In genomic region chr11:116669787-116670365, GRCm38 (mm10) we compare ENCODE assay signal across 13 mouse cellular contexts. TPM values are rescaled to one million over a fixed set of nuclear protein-coding genes. Genes with fewer than 3 reads are reported as not detected.
A peak's percentile ranks its signal among the peaks of the same experiment; 100 is the strongest.
DNase-seq lines count a peak whose midpoint lies in the region; ATAC-seq and TF ChIP-seq lines count a peak whose summit lies in the region.
"Had no signal": no experiment of that assay in that cellular context is flagged by ENCODE, and none has a peak within 500 bp of the region (broad histone marks: within the 10 kb centered on the region; RNA-seq: fewer than 3 reads in every experiment).

No protein-coding gene starts in this region.

- no peaks in the 10 kb centered on the region for H3K27me3 ChIP-seq in hindbrain, embryonic 12.5 days
- no peaks in the 10 kb centered on the region; the same call in 1 of the 2 replicates for H3K27me3 ChIP-seq in hindbrain, embryonic 11.5 days (ENCODE audit: control insufficient read depth, insufficient read depth, low read length)
- H3K27me3 ChIP-seq in liver, embryonic 15.5 days, result peaks cover 15% of the 10 kb centered on the region; the same call in 1 of the 2 replicates
- H3K27me3 ChIP-seq in stomach, postnatal 0 days (ENCODE audit: control insufficient read depth, insufficient read depth, low read length), result no peaks in the 10 kb centered on the region
- H3K27me3 ChIP-seq: lung, embryonic 15.5 days had no signal

- H3K9me3 ChIP-seq in hindbrain, embryonic 12.5 days (replicated peaks), result no peaks in the 10 kb centered on the region
- H3K9me3 ChIP-seq in hindbrain, embryonic 11.5 days (ENCODE audit: control insufficient read depth, low read length), result no peaks in the 10 kb centered on the region
- H3K9me3 ChIP-seq in liver, embryonic 15.5 days (replicated peaks), result no peaks in the 10 kb centered on the region
- no peaks in the 10 kb centered on the region for H3K9me3 ChIP-seq in stomach, postnatal 0 days (ENCODE audit: control insufficient read depth, low read length)
- H3K9me3 ChIP-seq: limb, embryonic 10.5 days; lung, embryonic 15.5 days; megakaryocyte, embryonic 14.5 days had no signal

- H3K4me1 ChIP-seq in hindbrain, embryonic 12.5 days, result peaks cover 52% of the 10 kb centered on the region
- no peaks in the 10 kb centered on the region for H3K4me1 ChIP-seq in hindbrain, embryonic 11.5 days (replicated peaks; ENCODE audit: control insufficient read depth, insufficient read depth, low read length)
- H3K4me1 ChIP-seq in liver, embryonic 15.5 days (replicated peaks), result peaks cover 61% of the 10 kb centered on the region
- no peaks in the 10 kb centered on the region for H3K4me1 ChIP-seq in stomach, postnatal 0 days (replicated peaks; ENCODE audit: control insufficient read depth, insufficient read depth)

- H3K27ac ChIP-seq in hindbrain, embryonic 12.5 days, result 0 out of 2 replicates have a peak overlapping the region, but pooled peaks have one; percentile 2
- H3K27ac ChIP-seq in hindbrain, embryonic 11.5 days (ENCODE audit: low read depth, low read length), result no peak overlapping the region
- no peak overlapping the region for H3K27ac ChIP-seq in liver, embryonic 15.5 days (replicated peaks)
- H3K27ac ChIP-seq in stomach, postnatal 0 days (replicated peaks), result no peak overlapping the region
- H3K27ac ChIP-seq: lung, embryonic 15.5 days had no signal

- H3K9ac ChIP-seq in hindbrain, embryonic 12.5 days, result no peak overlapping the region
- H3K9ac ChIP-seq in hindbrain, embryonic 11.5 days (ENCODE audit: low read depth, low read length), result no peak overlapping the region
- no peak overlapping the region for H3K9ac ChIP-seq in liver, embryonic 15.5 days
- H3K9ac ChIP-seq in stomach, postnatal 0 days (ENCODE audit: low read length), result no peak overlapping the region
- H3K9ac ChIP-seq: lung, embryonic 15.5 days had no signal

- no peak for TF ChIP-seq CTCF in stomach, postnatal 0 days (IDR thresholded peaks at IDR 0.05; ENCODE audit: low read depth)

- H3K4me2 ChIP-seq in hindbrain, embryonic 12.5 days (replicated peaks), result no peak overlapping the region
- no peak overlapping the region for H3K4me2 ChIP-seq in hindbrain, embryonic 11.5 days (replicated peaks; ENCODE audit: low read depth, low read length)
- no peak overlapping the region for H3K4me2 ChIP-seq in liver, embryonic 15.5 days
- H3K4me2 ChIP-seq in stomach, postnatal 0 days (replicated peaks; ENCODE audit: low read depth), result no peak overlapping the region

- TF ChIP-seq EP300 in stomach, postnatal 0 days (optimal IDR thresholded peaks at IDR 0.05), result no peak

- no peak for ATAC-seq in hindbrain, embryonic 12.5 days (ENCODE audit: low FRiP score)
- no peak for ATAC-seq in hindbrain, embryonic 11.5 days (ENCODE audit: low FRiP score)
- ATAC-seq in liver, embryonic 15.5 days (ENCODE audit: insufficient read depth), result 0 out of 2 replicates have a peak, but pooled peaks have one; percentile 15
- ATAC-seq in stomach, postnatal 0 days (ENCODE audit: low FRiP score, low TSS enrichment), result no peak
- ATAC-seq in frontal cortex, adult (ENCODE audit: low TSS enrichment), result no peak

- no peak overlapping the region for H3K4me3 ChIP-seq in hindbrain, embryonic 12.5 days
- no peak overlapping the region for H3K4me3 ChIP-seq in hindbrain, embryonic 11.5 days (ENCODE audit: low read depth, low read length)
- H3K4me3 ChIP-seq in liver, embryonic 15.5 days (replicated peaks), result no peak overlapping the region
- H3K4me3 ChIP-seq in stomach, postnatal 0 days (ENCODE audit: low read depth, low read length), result no peak overlapping the region
- H3K4me3 ChIP-seq: lung, embryonic 15.5 days had no signal

- WGBS in hindbrain, embryonic 12.5 days, result 42% methylated on average over 13 of the region's 13 CpGs
- WGBS in hindbrain, embryonic 11.5 days, result 44% methylated on average over 13 of the region's 13 CpGs
- 33% methylated on average over 13 of the region's 13 CpGs for WGBS in liver, embryonic 15.5 days (ENCODE audit: insufficient replicate concordance)
- 50% methylated on average over 13 of the region's 13 CpGs for WGBS in stomach, postnatal 0 days

- no peak for DNase-seq in hindbrain, embryonic 11.5 days (ENCODE audit: low spot score)
- peak; percentile 86 for DNase-seq in CD4-positive helper T cell, adult 2 months (ENCODE audit: low read depth, low spot score)
- peak; percentile 36 for DNase-seq in T-cell, adult 2 months (ENCODE audit: low spot score)
- DNase-seq in stomach, postnatal 0 days (ENCODE audit: low spot score), result no peak
- DNase-seq in urinary bladder, postnatal 25 days (ENCODE audit: low spot score), result no peak
- DNase-seq: cerebellum, adult 2 months; heart, postnatal 14 days had no signal

- peaks cover 21% of the 10 kb centered on the region for H3K36me3 ChIP-seq in hindbrain, embryonic 12.5 days
- H3K36me3 ChIP-seq in hindbrain, embryonic 11.5 days (ENCODE audit: control insufficient read depth, insufficient read depth, low read length), result peaks cover 8% of the 10 kb centered on the region; the same call in 1 of the 2 replicates
- peaks cover 22% of the 10 kb centered on the region for H3K36me3 ChIP-seq in liver, embryonic 15.5 days (replicated peaks)
- 0 out of 2 replicates have a peak, but pooled peaks cover 6% of the 10 kb centered on the region for H3K36me3 ChIP-seq in stomach, postnatal 0 days (ENCODE audit: control insufficient read depth, insufficient read depth, low read length)

RNA-seq across cellular contexts. Expression of gene Cygb, which starts 15.8 kb away (rescaled TPM):
- polyA plus RNA-seq in hindbrain, embryonic 12.5 days (2016; fragmentation: Nextera tagmentation; extraction: Ambion mirVana), result 4.5 and 5.9 TPM in 2 replicates
- 2.4 and 2.8 TPM in 2 replicates for polyA plus RNA-seq in hindbrain, embryonic 11.5 days (2014; fragmentation: Nextera tagmentation; extraction: Ambion mirVana)
- polyA plus RNA-seq in liver, embryonic 15.5 days (2015; fragmentation: Nextera tagmentation; extraction: Ambion mirVana), result 0.84 and 1.0 TPM in 2 replicates
- 22.1 and 22.2 TPM in 2 replicates for polyA plus RNA-seq in stomach, postnatal 0 days (2015; fragmentation: Nextera tagmentation; extraction: Ambion mirVana)

RNA-seq across cellular contexts. Expression of gene Prcd, which starts 16.5 kb away (rescaled TPM):
- polyA plus RNA-seq in hindbrain, embryonic 12.5 days (2016; fragmentation: Nextera tagmentation; extraction: Ambion mirVana), result 0.34 and 0.43 TPM in 2 replicates
- polyA plus RNA-seq in hindbrain, embryonic 11.5 days (2014; fragmentation: Nextera tagmentation; extraction: Ambion mirVana), result 0.32 and 0.43 TPM in 2 replicates
- polyA plus RNA-seq in liver, embryonic 15.5 days (2015; fragmentation: Nextera tagmentation; extraction: Ambion mirVana), result 0.16 and 0.29 TPM in 2 replicates
- 2.6 and 2.7 TPM in 2 replicates for polyA plus RNA-seq in stomach, postnatal 0 days (2015; fragmentation: Nextera tagmentation; extraction: Ambion mirVana)

RNA-seq across cellular contexts. Expression of gene Rhbdf2, which starts 43.1 kb away (rescaled TPM):
- 3.7 and 4.5 TPM in 2 replicates for polyA plus RNA-seq in hindbrain, embryonic 12.5 days (2016; fragmentation: Nextera tagmentation; extraction: Ambion mirVana)
- polyA plus RNA-seq in hindbrain, embryonic 11.5 days (2014; fragmentation: Nextera tagmentation; extraction: Ambion mirVana), result 2.1 and 2.7 TPM in 2 replicates
- 7.2 and 7.5 TPM in 2 replicates for polyA plus RNA-seq in liver, embryonic 15.5 days (2015; fragmentation: Nextera tagmentation; extraction: Ambion mirVana)
- polyA plus RNA-seq in stomach, postnatal 0 days (2015; fragmentation: Nextera tagmentation; extraction: Ambion mirVana), result 5.7 and 6.1 TPM in 2 replicates

Comparison
In these comparisons a context has a peak if more than half of its experiments do, and no peak if none do; other contexts are left out.
1. DNase-seq: peak in CD4-positive helper T cell, adult 2 months (single experiment) and T-cell, adult 2 months (single experiment); none in hindbrain, embryonic 11.5 days (single experiment), stomach, postnatal 0 days (single experiment) and urinary bladder, postnatal 25 days (single experiment).